Mouse (Mus musculus) stomach, embryonic 14.5 days (tissue): Measurements from ENCODE around the gene Apoe. TPM values are rescaled to one million over a fixed set of nuclear protein-coding genes. Genes with fewer than 3 reads are reported as not detected.
"Not testable (repeated sequence)": the region's sequence is repeated elsewhere in the genome, so short reads cannot be mapped to it uniquely, and the experiment has no call there.

Experiments used
- ATAC-seq: fragments of 200-750 bp; cut with Nextera tagmentation; 2 replicates; pipeline ENCODE4 v1.8.0; 2017; ENCODE audit warnings: low read depth, moderate TSS enrichment; ENCODE audit not compliant: insufficient number of reproducible peaks, insufficient read depth, low FRiP score
- H3K27ac ChIP-seq: fragments of 300-500 bp; sonication (generic); 2 replicates; pipeline ENCODE4 v1.5.1; 2014; ENCODE audit warnings: mild to moderate bottlenecking, low read length, moderate library complexity, mixed read lengths
- H3K27me3 ChIP-seq: fragments of 300-500 bp; sonication (generic); 2 replicates; pipeline ENCODE4 v1.6.1; 2014; ENCODE audit warnings: low read length, control low read depth, mixed read lengths; ENCODE audit not compliant: control insufficient read depth, insufficient read depth
- H3K36me3 ChIP-seq: fragments of 300-500 bp; sonication (generic); 2 replicates; pipeline ENCODE4 v1.6.1; 2014; ENCODE audit warnings: mild to moderate bottlenecking, control low read depth, low read length, moderate library complexity, mixed read lengths; ENCODE audit not compliant: control insufficient read depth, insufficient read depth
- H3K4me1 ChIP-seq: fragments of 300-500 bp; sonication (generic); 2 replicates; pipeline ENCODE4 v1.6.1; 2014; ENCODE audit warnings: low read length, control low read depth, mixed read lengths; ENCODE audit not compliant: control insufficient read depth, insufficient read depth
- H3K4me2 ChIP-seq: fragments of 300-500 bp; sonication (generic); replicated peaks from 2 replicates; pipeline ENCODE4 v1.6.1; 2014; ENCODE audit warnings: low read depth, low read length, control low read depth
- H3K4me3 ChIP-seq: fragments of 300-500 bp; sonication (generic); 2 replicates; pipeline ENCODE4 v1.5.1; 2014; ENCODE audit warnings: low read depth, low read length, control low read depth
- H3K9ac ChIP-seq: fragments of 300-500 bp; sonication (generic); replicated peaks from 2 replicates; pipeline ENCODE4 v1.6.1; 2014; ENCODE audit warnings: low read depth, mild to moderate bottlenecking, control low read depth, low read length, moderate library complexity, mixed read lengths
- H3K9me3 ChIP-seq: fragments of 300-500 bp; sonication (generic); 2 replicates; pipeline ENCODE4 v1.6.1; 2016; ENCODE audit warnings: low read depth, low read length, control low read depth; ENCODE audit not compliant: control insufficient read depth
- WGBS: fragments of 180-500 bp; shearing (Covaris S2); extraction: QIAGEN DNeasy Blood & Tissue Kit; methylation state at CpG from one replicate; pipeline ENCODE4 v1.1.7; 2014; 5-methylcytosine and 5-hydroxymethylcytosine counted together
- polyA plus RNA-seq: library from polyadenylated mRNA; unstranded; fragments of >200 nt; fragmentation: Nextera tagmentation; extraction: Ambion mirVana; gene quantifications from 2 replicates; pipeline ENCODE4 v1.2.1, GENCODE M21; 2014

Gene Apoe
- polyA plus RNA-seq, 1 experiment from 2014 or later, result 291 TPM

DNA sequence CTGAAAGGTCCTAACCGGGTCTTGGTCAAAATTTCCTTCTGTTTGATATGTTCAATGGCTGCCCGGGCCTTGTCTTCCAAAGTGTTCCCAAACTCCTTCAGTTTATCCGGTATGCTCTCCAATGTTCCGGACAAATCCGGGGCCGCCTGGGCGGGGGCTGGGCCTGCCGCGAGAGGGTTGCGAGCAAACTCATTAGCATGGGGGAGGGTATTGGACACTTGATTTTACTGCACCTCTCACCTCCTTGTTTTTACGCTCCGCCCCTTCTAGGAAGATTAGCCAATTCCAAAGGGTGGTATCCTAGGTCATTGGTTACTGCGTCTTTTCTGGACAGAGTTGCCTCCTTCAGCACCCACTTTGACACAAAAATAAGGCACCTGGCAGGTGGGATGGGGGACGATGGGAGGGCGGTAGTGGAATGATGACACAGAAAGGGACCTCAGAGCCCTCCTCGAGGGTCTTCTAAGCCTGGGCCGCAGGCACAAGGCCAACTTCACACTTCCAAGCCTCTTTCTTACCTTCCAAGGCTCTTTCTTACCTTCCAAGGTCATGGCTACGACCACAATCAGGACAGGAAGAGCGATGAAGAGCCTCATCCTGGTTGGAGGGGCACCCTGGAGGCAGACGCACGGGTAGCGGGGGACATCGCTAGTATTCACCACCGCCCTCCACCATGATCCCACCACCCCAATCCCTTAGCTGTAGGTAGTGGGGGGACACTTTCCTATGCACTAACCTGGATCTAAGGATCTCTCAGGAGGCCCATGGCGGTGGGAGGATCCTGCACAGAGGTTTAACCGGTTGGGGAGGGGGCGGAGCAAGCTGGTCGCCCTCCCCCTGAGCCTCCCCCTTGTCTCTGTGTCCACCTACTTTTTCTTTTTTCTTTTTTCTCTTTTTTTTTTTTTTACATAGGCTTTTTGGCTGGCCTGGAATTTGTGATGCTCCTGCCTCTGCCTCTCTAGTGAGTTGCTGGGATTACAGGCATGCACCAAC lies 6.8 kb downstream of the Apoe start, which contains the start of gene Apoc1:
Gene Apoc1, minus strand, starts transcription at position 788 of the 993 bp plus-strand sequence.
- Histone ChIP-seq H3K36me3 (no peaks in the 10 kb centered on the region), H3K9ac (no peak within 1 kb of the TSS), H3K27ac (no peak within 1 kb of the TSS), H3K9me3 (no peaks in the 10 kb centered on the region), H3K27me3 (no peaks in the 10 kb centered on the region), H3K4me1 (0 out of 2 replicates have a peak, but pooled peaks cover 3% of the 10 kb centered on the region), H3K4me2 (no peak within 1 kb of the TSS), H3K4me3 (no peak within 1 kb of the TSS)
- no peak for ATAC-seq
- 45% methylated on average over 28 of the region's 28 CpGs for WGBS

DNA sequence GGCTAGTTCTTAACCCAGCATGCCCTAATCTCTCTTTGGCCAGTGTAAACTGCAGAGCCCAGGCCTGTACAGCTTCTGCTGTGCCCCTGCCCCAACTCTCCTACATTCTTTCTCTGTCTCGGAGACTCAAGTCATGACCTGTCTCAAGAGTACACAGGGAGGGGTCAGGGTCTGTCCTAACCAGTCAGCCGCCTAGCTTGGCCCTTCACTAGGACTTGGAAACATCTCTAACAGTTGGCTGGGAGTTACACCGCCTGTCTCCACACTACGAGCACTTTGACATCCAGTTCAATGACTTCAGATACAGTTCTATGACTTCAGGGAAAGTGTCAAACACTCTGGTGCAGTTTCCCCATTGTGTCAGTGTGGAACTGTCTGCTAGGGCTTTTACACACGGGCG lies 7.6 kb downstream of the Apoe start:
- 0 out of 2 replicates have a peak, but pooled peaks cover 3% of the 10 kb centered on the region for H3K4me1 ChIP-seq
- no peak overlapping the region for H3K27ac ChIP-seq
- WGBS, result 69% methylated on average over 6 of the region's 6 CpGs
- no peak overlapping the region for H3K4me3 ChIP-seq
- no peaks in the 10 kb centered on the region for H3K27me3 ChIP-seq
- no peak overlapping the region for H3K4me2 ChIP-seq
- no peaks in the 10 kb centered on the region for H3K36me3 ChIP-seq
- no peaks in the 10 kb centered on the region for H3K9me3 ChIP-seq
- H3K9ac ChIP-seq, result no peak overlapping the region
- no peak for ATAC-seq

DNA sequence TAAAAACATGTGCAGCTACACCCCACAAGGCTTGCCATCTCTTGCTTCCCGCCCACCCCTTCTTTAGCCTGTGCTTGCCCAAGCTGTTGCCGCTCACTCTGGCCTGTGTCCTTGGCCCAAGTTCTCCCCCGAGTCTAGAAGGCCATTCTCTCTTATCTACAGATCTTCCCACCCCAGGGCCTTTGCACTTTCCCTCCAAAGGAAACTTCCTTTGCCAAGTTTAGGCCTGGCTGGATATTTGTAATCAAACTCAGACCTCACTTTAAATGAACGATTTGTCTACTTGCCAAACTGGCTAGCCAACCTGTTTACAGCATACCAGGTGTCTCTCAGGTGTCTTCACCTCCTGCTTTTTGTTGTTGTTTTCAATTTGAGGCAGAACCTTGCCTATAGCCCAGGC lies 8.1 kb downstream of the Apoe start:
- H3K27me3 ChIP-seq, result no peaks in the 10 kb centered on the region
- WGBS, result 83% methylated on average over 4 of the region's 4 CpGs
- ATAC-seq, result no peak
- H3K4me3 ChIP-seq, result no peak overlapping the region
- 0 out of 2 replicates have a peak, but pooled peaks cover 3% of the 10 kb centered on the region for H3K4me1 ChIP-seq
- no peak overlapping the region for H3K9ac ChIP-seq
- H3K27ac ChIP-seq, result no peak overlapping the region
- no peak overlapping the region for H3K4me2 ChIP-seq
- H3K36me3 ChIP-seq, result no peaks in the 10 kb centered on the region
- H3K9me3 ChIP-seq, result no peaks in the 10 kb centered on the region

DNA sequence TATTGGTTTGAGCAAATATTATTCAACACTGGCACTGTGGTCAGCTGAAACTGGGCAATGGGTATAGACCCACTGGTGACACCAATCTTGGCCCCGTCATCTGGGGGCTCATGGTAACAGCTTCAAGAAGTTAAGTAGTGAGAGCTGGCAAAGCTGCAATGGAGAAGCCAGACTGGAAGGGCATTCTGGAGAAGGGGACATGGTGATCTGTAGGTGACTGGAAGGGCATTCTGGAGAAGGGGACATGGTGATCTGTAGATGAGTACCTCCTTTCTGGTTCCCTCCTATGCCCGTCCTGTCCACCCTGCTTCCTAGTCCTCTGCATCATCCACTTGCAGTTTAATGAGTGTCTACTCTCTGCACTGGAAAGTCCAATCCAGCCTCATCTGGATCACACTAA lies 10.4 kb downstream of the Apoe start:
- Histone ChIP-seq H3K27ac (no peak overlapping the region), H3K4me1 (0 out of 2 replicates have a peak, but pooled peaks cover 3% of the 10 kb centered on the region), H3K27me3 (no peaks in the 10 kb centered on the region), H3K4me2 (no peak overlapping the region), H3K9me3 (no peaks in the 10 kb centered on the region), H3K36me3 (no peaks in the 10 kb centered on the region), H3K9ac (no peak overlapping the region), H3K4me3 (no peak overlapping the region)
- 95% methylated on average over 2 of the region's 2 CpGs for WGBS
- ATAC-seq, result no peak

DNA sequence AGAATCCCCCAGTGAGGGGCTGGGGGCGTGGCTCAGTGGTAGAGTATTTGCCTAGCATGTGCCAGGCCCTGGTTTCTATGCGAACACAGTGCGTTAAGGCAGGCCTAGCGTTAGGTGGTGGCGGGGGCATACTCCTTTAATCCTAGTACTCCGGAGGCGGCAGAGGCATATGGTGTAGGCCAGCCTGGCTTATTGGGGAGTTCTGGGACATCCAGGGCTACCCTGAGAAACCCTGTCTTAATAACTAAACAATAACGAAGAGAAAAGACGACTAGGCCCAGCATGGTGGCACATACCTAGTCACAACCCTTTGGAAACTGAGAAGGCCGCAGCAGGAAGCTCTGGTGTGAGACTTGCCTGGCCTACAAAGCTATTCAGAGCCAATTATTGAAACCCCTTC lies 10.9 kb downstream of the Apoe start:
- Histone ChIP-seq H3K9ac (no peak overlapping the region), H3K36me3 (no peaks in the 10 kb centered on the region), H3K9me3 (no peaks in the 10 kb centered on the region), H3K4me2 (no peak overlapping the region), H3K4me1 (0 out of 2 replicates have a peak, but pooled peaks cover 3% of the 10 kb centered on the region), H3K27ac (no peak overlapping the region), H3K27me3 (no peaks in the 10 kb centered on the region), H3K4me3 (no peak overlapping the region)
- WGBS, result 93% methylated on average over 10 of the region's 10 CpGs
- no peak for ATAC-seq

DNA sequence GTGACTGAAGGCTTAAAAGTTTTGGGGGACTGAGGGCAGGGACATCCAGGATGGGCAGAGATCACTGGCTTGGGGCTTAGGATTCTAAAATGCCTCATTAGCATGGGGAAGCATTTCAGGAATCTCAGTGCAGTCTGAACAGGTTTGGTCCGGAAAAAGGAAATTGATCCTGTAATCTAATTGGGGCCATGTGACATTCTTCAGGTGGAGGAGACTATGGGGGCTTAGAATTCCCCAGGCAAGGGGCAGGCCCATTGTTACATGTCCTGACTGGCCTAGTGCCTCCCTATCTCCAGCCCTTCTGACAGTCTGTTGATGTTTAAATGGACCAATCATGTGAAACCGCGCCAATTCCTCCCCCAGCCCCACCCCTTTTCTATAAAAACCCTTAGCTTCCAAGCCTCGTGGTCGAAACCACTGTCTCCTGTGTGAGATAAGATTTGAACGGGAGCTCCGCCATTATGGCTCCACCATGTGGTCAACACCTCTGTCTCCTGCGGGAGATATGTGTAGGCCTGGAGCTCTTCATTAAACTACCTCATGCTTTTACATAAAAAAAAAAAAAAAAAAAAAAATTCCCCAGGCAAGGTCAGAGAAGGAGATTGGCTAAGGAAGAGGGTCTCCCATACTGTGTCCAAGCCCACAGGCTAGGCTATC lies 11.9 kb downstream of the Apoe start:
- H3K4me2 ChIP-seq, ATAC-seq, H3K27ac ChIP-seq, H3K9ac ChIP-seq, H3K4me1 ChIP-seq, H3K9me3 ChIP-seq, H3K4me3 ChIP-seq, H3K27me3 ChIP-seq, H3K36me3 ChIP-seq: not testable (repeated sequence)
- WGBS, result 66% methylated on average over 8 of the region's 8 CpGs

DNA sequence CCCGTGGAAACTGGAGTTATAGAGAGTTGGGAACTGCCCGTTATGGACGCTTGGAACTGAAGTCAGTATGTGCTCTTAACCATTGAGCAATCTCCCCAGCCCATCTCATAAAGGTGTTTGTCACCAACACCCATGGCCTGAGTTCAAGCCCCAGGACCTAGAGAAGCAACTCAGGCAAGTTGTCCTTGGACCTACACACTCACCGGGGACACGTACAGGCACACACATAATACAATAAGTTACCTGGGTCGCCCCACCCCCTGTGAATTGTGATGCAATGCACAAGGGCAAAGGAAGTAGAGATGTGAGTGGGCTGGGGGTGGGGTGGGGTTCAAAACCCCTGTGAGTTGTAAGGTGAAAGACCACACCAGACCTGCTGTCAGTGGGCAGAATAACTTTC lies 12.5 kb downstream of the Apoe start:
- H3K4me3 ChIP-seq, result no peak overlapping the region
- H3K36me3 ChIP-seq, result no peaks in the 10 kb centered on the region
- no peaks in the 10 kb centered on the region for H3K27me3 ChIP-seq
- no peak overlapping the region for H3K4me2 ChIP-seq
- no peaks in the 10 kb centered on the region for H3K4me1 ChIP-seq
- H3K9ac ChIP-seq, result no peak overlapping the region
- no peak overlapping the region for H3K27ac ChIP-seq
- H3K9me3 ChIP-seq, result no peaks in the 10 kb centered on the region
- ATAC-seq, result no peak
- 82% methylated on average over 6 of the region's 6 CpGs for whole genome bisulfite sequencing

DNA sequence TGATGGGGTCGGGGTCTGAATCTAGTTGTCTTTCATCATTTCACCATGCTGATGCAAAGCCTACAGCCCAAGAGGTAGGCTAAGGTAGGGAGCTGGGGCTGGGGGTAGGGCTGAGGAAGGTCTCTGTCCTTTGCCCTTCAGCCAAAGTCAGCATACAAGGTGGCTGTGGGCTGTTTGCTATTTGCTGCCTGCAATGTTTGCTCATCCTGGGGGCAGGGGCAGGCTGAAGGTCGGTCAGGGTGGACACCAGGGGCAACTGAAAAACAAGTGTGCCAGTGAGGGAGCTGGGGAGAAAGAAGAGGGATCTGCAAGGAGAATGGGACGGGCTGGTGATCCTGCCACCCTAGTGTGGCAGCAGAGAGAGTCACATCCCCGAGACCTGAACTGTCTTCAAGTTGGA lies 13.6 kb downstream of the Apoe start:
- no peaks in the 10 kb centered on the region for H3K4me1 ChIP-seq
- H3K4me3 ChIP-seq, result no peak overlapping the region
- H3K27ac ChIP-seq, result no peak overlapping the region
- H3K9me3 ChIP-seq, result no peaks in the 10 kb centered on the region
- no peak overlapping the region for H3K9ac ChIP-seq
- H3K27me3 ChIP-seq, result no peaks in the 10 kb centered on the region
- WGBS, result 45% methylated on average over 4 of the region's 4 CpGs
- no peak for ATAC-seq
- no peaks in the 10 kb centered on the region for H3K36me3 ChIP-seq
- no peak overlapping the region for H3K4me2 ChIP-seq
